Mouse (Mus musculus): ENCODE measurements around the gene Olfr920.
A peak's percentile ranks its signal among the peaks of the same experiment; 100 is the strongest.

Gene Olfr920

DNA sequence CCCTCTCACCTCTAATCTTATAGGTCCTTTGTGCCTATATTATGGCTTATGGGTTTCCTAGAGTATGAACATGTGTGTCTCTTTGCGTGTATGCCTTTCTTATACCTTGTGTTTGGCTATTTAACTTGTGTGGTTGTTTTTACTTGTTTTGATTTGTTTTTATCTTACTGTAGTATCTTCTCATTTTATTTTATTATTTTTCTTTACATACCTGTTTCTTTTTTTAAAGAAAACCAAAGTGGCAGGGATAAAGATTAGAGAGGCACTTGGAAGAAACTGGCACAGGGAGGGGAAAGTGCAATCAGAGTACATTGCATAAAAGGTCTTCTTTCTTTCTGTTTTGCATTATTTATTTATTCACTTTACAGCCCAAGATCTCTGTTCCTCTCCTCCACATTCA is at the start of gene Olfr920:
Olfr920 (plus strand) TSS at position 301 of the 400 bp plus-strand sequence.
- DNase-seq (ENCODE audit: low spot score) = no peak

DNA sequence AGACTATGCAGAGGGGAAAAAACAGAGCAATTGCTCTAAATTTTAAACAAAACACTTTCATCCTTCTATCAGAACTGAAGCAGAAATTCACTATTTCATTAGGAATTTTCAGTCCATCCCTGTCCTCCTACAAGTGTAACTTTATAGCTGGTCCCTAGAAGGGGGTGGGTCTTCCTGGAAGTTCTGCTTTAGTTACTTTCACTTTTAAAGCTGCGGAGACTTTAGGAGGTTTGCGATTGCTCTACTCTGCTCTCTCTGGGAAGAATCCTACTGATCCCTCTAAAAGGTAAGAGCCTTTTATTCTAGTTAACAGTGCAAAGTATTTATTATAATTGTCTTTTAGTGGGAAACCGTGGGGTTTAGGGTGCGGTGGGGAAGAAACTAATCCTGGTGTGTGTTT is 34.0 kb upstream of the Olfr920 start, which contains the start of gene Vwa5a:
Vwa5a (plus strand) TSS at position 167 of the 400 bp plus-strand sequence.
- DNase-seq (ENCODE audit: low spot score) = peak; percentile 74

DNA sequence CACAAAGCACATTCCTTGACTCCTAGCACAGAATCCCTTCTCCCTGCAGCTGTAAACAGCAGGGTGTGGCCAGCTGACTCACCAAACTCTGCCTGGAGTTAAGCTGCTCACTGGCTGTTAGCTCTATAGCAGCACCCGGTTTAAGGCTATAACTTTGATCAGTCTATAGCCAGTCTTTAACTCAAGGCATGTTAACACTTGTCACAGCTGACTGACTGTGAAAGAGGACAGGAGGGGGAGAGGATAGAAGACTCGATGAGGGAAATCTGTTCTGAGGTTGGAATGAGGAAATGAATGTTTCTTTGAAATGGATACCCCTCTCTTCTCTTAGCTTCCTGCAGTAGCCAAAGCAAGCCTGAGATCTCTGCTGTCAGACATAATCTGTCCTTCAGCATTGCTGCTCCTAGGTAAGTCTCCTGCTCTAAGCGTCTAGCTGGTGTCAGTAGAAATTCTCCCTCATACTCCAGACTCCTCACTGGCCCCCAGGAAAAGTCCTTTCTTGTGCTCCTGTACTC is 33.1 kb upstream of the Olfr920 start:
- DNase-seq (ENCODE audit: low spot score) = peak; percentile 12

DNA sequence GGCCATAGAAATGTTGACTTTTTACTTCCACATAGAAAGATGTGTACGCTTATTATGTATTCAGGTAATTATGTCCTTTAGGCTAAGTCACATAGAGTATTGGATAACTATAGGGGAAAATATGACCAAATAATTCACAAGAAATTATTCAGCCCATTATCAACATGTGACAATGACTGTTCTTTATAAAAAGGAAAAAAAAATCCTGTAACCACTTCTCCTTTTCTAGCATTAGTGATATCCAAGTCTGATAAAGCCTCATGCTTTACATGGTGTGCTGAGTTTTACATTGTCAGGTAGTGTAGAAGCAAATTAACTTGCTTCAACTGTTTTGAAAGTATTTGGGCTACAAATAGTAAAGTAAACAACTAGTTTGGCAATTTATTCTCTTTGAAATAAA is 28.1 kb upstream of the Olfr920 start:
- DNase-seq (ENCODE audit: low spot score) = no peak

DNA sequence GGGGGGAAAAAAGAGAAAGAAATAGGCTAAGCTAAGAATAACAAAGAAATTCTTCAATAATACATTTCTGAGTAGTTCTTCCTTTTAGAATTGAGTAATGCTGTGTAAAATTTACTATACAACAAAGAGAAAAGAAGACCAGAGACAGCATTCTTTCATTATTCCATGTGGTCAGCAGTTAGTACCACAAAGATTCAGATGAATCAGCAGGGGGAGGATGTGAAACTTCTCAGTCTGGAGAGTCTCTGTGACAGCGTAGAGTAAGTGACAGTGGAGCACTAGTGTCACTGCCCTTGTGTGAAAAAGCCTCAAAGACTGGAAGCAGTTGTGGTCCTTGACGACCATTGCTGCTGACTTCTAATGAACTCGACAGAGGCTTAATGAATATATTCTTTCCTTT is 23.9 kb upstream of the Olfr920 start:
- no peak for DNase-seq (ENCODE audit: low spot score)

DNA sequence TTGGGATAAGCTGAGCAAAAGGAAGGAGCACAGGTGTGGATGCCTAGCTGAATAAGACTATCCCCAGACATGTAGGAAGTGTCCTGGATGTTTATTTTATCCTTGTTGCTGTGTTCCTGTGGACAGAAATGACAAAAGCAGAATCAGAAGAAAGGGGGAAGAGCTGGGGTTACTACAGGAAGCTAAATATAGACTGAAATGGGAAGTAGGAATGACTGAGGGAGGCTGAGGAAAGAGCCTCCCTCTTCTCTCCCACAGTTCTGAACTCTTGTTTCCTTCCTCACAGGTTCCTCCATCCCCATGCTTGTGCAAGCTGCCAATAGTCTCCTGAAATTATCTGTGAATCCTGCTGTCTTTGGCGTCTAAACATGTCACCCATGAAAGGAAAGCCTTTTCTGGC is 10.7 kb upstream of the Olfr920 start:
- DNase-seq (ENCODE audit: low spot score) = no peak

DNA sequence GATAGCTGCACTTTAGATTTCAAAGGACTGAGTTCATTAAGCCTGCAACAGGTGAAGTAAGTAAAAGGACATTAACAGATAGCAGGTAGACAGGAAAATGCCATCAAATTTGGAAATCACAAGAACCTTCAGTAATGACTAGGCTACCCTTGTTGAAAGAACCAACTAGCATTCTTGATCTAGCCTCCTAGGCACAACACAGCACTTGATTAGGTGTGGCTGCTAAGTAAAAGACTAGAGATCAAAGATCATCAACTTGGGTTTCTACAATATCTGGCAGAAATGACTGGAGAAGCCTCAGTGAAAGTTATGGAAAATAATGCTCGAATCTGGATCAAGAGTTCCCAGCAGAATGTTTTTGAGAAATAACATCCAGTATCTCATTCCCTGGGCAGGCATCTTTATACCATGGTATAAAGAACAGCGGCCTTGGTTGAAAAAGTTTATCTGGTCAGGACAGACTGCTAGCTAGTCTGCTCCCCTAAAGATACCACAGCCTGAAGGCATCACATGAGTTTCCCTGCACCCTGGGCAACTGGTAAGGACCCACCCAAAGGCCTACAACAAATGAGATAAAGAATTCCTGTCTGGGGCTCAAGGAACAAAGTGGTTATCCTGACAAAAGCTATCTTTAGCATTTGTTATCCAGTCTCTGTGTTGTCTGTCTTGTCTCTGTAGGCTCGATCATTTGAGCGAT is 7.3 kb upstream of the Olfr920 start:
- DNase-seq (ENCODE audit: low spot score) = no peak

DNA sequence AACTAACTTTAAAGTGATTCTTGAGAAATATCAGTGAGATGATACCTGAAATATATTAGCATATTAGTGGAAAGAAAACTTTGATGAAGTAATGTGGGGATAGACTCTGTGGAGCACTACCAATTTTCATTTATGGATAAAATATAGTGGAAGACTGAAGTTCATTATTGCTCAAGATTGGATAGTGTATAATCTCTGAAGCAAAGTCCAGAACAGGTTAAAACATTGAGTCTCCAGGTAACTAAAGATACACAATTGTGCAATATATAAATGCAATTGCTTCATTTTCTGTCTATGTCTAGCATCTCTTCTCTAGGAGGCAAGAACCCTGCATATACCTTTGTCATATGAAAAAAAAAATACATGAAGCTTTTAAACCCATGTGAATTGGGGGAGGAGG is 20.7 kb downstream of the Olfr920 start, which contains the start of gene Olfr921:
Olfr921 (plus strand) TSS at position 301 of the 400 bp plus-strand sequence.
- no peak for DNase-seq (ENCODE audit: low spot score)

DNA sequence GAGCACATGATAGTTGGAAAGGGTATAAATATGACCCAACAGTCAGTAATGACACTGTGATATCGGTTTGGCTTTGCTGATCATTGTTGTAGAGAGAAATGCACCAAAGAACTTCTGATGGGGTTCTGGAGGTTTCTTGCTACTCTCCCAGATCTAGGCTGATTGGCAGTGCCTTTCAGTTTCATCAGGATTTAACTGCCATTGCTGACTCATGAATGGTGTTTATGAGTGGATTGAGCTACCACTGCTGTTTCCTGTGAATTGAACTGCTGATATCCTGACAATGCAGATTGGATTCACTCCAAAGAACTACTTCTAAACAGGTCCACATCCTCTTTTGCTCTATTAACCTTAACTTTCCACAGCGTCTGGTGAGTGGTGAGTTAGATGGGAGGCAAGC is 40.6 kb downstream of the Olfr920 start:
- DNase-seq (ENCODE audit: low spot score) = no peak

DNA sequence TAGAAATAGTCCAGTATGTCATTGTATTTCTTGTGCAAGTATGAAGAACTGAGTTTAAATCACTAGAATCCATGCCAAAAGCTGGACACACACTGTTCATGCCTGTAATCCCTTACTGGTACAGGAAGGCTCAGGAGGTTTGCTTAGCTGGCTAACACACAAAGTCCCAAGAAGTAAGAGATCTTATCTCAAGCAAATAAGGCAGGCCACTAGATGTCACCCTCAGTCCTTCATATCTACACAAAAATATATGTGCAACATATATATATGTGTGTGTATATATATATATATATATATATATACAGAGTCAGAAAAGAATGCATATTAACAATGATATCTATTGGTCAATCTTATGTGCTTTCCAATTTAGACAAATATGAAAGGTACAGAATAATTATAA is 53.6 kb downstream of the Olfr920 start:
- peak; percentile 7 for DNase-seq (ENCODE audit: low spot score)
